Mouse (Mus musculus): Measurements from ENCODE around the gene Bpgm. TPM values are rescaled to one million over a fixed set of nuclear protein-coding genes. Genes with fewer than 3 reads are reported as not detected.

Bpgm gene
- polyA plus RNA-seq, 1 experiment: 18.6 TPM

DNA sequence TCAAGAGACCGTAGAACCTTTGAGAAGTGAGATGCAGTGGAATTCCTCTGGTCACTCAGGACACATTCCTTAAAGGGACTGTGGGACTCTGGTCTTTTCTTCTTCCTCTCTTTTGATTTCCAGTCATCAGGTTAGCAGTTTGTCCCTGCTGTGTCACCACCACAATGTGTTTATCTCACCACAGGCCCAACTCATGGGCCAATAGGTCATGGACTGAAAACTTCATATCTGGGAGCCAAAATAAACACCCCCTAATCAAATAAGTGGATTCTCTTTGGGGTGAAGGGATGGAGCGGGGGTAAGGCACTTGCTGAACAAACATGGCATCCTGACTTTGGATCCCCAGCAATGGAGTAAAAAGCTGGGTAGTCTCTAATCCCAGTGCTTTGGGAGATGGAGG, 52.1 kb downstream of the Bpgm start:
- no peak overlapping the region for H3ac ChIP-seq (ENCODE audit: control insufficient read depth, insufficient read length)
- no peaks in the 10 kb centered on the region for H3K79me2 ChIP-seq (ENCODE audit: control insufficient read depth, insufficient read depth)
- no peaks in the 10 kb centered on the region for H3K36me3 ChIP-seq (ENCODE audit: control insufficient read depth, insufficient read depth)
- no peak overlapping the region for H3K4me3 ChIP-seq
- H3K27me3 ChIP-seq (ENCODE audit: control insufficient read depth, insufficient read depth, insufficient read length): no peaks in the 10 kb centered on the region
- TF ChIP-seq CEBPB (IDR thresholded peaks at IDR 0.05; ENCODE audit: insufficient read depth, poor library complexity, severe bottlenecking) (no peak), E2F4 (IDR thresholded peaks at IDR 0.05; ENCODE audit: insufficient read depth) (no peak), POLR2AphosphoS2 (IDR thresholded peaks at IDR 0.05; ENCODE audit: insufficient read length, low read depth) (no peak), SRF (IDR thresholded peaks at IDR 0.05; ENCODE audit: control insufficient read depth, insufficient read length, low read depth) (no peak), REST (IDR thresholded peaks at IDR 0.05; ENCODE audit: insufficient read depth, insufficient read length) (no peak), MAX (IDR thresholded peaks at IDR 0.05; ENCODE audit: low read depth) (no peak), TCF12 (IDR thresholded peaks at IDR 0.05; ENCODE audit: insufficient read depth, poor library complexity, severe bottlenecking) (no peak), MYOG (IDR thresholded peaks at IDR 0.05; ENCODE audit: control insufficient read depth in 1 of 3, insufficient read depth in 1 of 3, insufficient read length in 2 of 3, low read depth in 2 of 3) (no peak), USF1 (IDR thresholded peaks at IDR 0.05; ENCODE audit: low read depth) (no peak), TCF3 (IDR thresholded peaks at IDR 0.05; ENCODE audit: insufficient read length, low read depth) (no peak), POLR2A (IDR thresholded peaks at IDR 0.05; ENCODE audit: insufficient read length, low read depth) (no peak), MYOD1 (IDR thresholded peaks at IDR 0.05; ENCODE audit: control insufficient read depth in 1 of 3, insufficient read length in 2 of 3, low read depth in 2 of 3) (no peak)
- no peak overlapping the region for H3K4me2 ChIP-seq (ENCODE audit: low read depth)

- Histone ChIP-seq H3K36me3 (ENCODE audit: control insufficient read depth, insufficient read depth) (no peaks in the 10 kb centered on the region), H3K4me3 (no peak overlapping the region), H3K27me3 (ENCODE audit: control insufficient read depth, insufficient read depth, insufficient read length) (no peaks in the 10 kb centered on the region), H3ac (ENCODE audit: control insufficient read depth, insufficient read length) (no peak overlapping the region), H3K4me2 (ENCODE audit: low read depth) (no peak overlapping the region), H3K79me2 (ENCODE audit: control insufficient read depth, insufficient read depth) (no peaks in the 10 kb centered on the region)
- TF ChIP-seq MYOD1 (IDR thresholded peaks at IDR 0.05; ENCODE audit: control insufficient read depth in 1 of 3, insufficient read length in 2 of 3, low read depth in 2 of 3) (no peak), POLR2AphosphoS2 (IDR thresholded peaks at IDR 0.05; ENCODE audit: insufficient read length, low read depth) (no peak), POLR2A (IDR thresholded peaks at IDR 0.05; ENCODE audit: insufficient read length, low read depth) (no peak), MYOG (IDR thresholded peaks at IDR 0.05; ENCODE audit: control insufficient read depth in 1 of 3, insufficient read depth in 1 of 3, insufficient read length in 2 of 3, low read depth in 2 of 3) (no peak), TCF12 (IDR thresholded peaks at IDR 0.05; ENCODE audit: insufficient read depth, poor library complexity, severe bottlenecking) (no peak), TCF3 (IDR thresholded peaks at IDR 0.05; ENCODE audit: insufficient read length, low read depth) (no peak), REST (IDR thresholded peaks at IDR 0.05; ENCODE audit: insufficient read depth, insufficient read length) (no peak), MAX (IDR thresholded peaks at IDR 0.05; ENCODE audit: low read depth) (no peak), SRF (IDR thresholded peaks at IDR 0.05; ENCODE audit: control insufficient read depth, insufficient read length, low read depth) (no peak), CEBPB (IDR thresholded peaks at IDR 0.05; ENCODE audit: insufficient read depth, poor library complexity, severe bottlenecking) (no peak), USF1 (IDR thresholded peaks at IDR 0.05; ENCODE audit: low read depth) (no peak), E2F4 (IDR thresholded peaks at IDR 0.05; ENCODE audit: insufficient read depth) (no peak)
Observed at GRCm38 (mm10) chr6:34529992-34530391, 54.0 kb downstream of the Bpgm start.

GRCm38 (mm10) chr6:34533055-34533454, 57.0 kb downstream of the Bpgm start:
- no peak overlapping the region for H3K4me3 ChIP-seq
- no peaks in the 10 kb centered on the region for H3K27me3 ChIP-seq (ENCODE audit: control insufficient read depth, insufficient read depth, insufficient read length)
- no peak overlapping the region for H3ac ChIP-seq (ENCODE audit: control insufficient read depth, insufficient read length)
- H3K4me2 ChIP-seq (ENCODE audit: low read depth): no peak overlapping the region
- TF ChIP-seq MYOD1 (IDR thresholded peaks at IDR 0.05; ENCODE audit: control insufficient read depth in 1 of 3, insufficient read length in 2 of 3, low read depth in 2 of 3) (no peak), E2F4 (IDR thresholded peaks at IDR 0.05; ENCODE audit: insufficient read depth) (no peak), MYOG (IDR thresholded peaks at IDR 0.05; ENCODE audit: control insufficient read depth in 1 of 3, insufficient read depth in 1 of 3, insufficient read length in 2 of 3, low read depth in 2 of 3) (no peak), TCF3 (IDR thresholded peaks at IDR 0.05; ENCODE audit: insufficient read length, low read depth) (no peak), TCF12 (IDR thresholded peaks at IDR 0.05; ENCODE audit: insufficient read depth, poor library complexity, severe bottlenecking) (no peak), SRF (IDR thresholded peaks at IDR 0.05; ENCODE audit: control insufficient read depth, insufficient read length, low read depth) (no peak), MAX (IDR thresholded peaks at IDR 0.05; ENCODE audit: low read depth) (no peak), POLR2A (IDR thresholded peaks at IDR 0.05; ENCODE audit: insufficient read length, low read depth) (no peak), USF1 (IDR thresholded peaks at IDR 0.05; ENCODE audit: low read depth) (no peak), POLR2AphosphoS2 (IDR thresholded peaks at IDR 0.05; ENCODE audit: insufficient read length, low read depth) (no peak), CEBPB (IDR thresholded peaks at IDR 0.05; ENCODE audit: insufficient read depth, poor library complexity, severe bottlenecking) (no peak), REST (IDR thresholded peaks at IDR 0.05; ENCODE audit: insufficient read depth, insufficient read length) (no peak)
- H3K36me3 ChIP-seq (ENCODE audit: control insufficient read depth, insufficient read depth): no peaks in the 10 kb centered on the region
- no peaks in the 10 kb centered on the region for H3K79me2 ChIP-seq (ENCODE audit: control insufficient read depth, insufficient read depth)

DNA sequence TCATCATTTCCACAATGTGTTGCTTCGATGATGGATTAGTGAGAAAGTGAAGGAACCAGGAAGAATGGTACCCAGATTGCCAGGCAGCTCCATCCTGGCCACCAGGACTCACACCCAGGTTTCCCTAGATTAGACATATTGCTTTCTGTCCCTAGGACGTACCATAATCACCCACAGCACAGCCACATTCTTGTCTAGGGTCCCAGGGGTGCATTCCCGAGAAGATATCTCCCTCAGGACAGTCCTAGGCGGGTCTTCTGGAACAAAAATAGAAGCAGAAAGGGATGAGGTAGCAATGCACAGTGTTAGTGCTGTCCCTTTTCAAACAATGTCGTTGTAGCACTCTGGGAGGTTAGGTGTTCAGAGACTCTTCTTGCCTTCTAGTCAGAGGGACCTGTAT, 57.9 kb downstream of the Bpgm start:
- Histone ChIP-seq H3K79me2 (ENCODE audit: control insufficient read depth, insufficient read depth) (no peaks in the 10 kb centered on the region), H3K4me3 (no peak overlapping the region), H3K27me3 (ENCODE audit: control insufficient read depth, insufficient read depth, insufficient read length) (no peaks in the 10 kb centered on the region), H3ac (ENCODE audit: control insufficient read depth, insufficient read length) (no peak overlapping the region), H3K4me2 (ENCODE audit: low read depth) (no peak overlapping the region), H3K36me3 (ENCODE audit: control insufficient read depth, insufficient read depth) (no peaks in the 10 kb centered on the region)
- no peak for TF ChIP-seq MYOG (IDR thresholded peaks at IDR 0.05; ENCODE audit: control insufficient read depth in 1 of 3, insufficient read depth in 1 of 3, insufficient read length in 2 of 3, low read depth in 2 of 3)
- TF ChIP-seq E2F4 (IDR thresholded peaks at IDR 0.05; ENCODE audit: insufficient read depth): no peak
- no peak for TF ChIP-seq SRF (IDR thresholded peaks at IDR 0.05; ENCODE audit: control insufficient read depth, insufficient read length, low read depth)
- no peak for TF ChIP-seq REST (IDR thresholded peaks at IDR 0.05; ENCODE audit: insufficient read depth, insufficient read length)
- no peak for TF ChIP-seq MYOD1 (IDR thresholded peaks at IDR 0.05; ENCODE audit: control insufficient read depth in 1 of 3, insufficient read length in 2 of 3, low read depth in 2 of 3)
- TF ChIP-seq TCF3 (IDR thresholded peaks at IDR 0.05; ENCODE audit: insufficient read length, low read depth): no peak
- TF ChIP-seq MAX (IDR thresholded peaks at IDR 0.05; ENCODE audit: low read depth): no peak
- no peak for TF ChIP-seq USF1 (IDR thresholded peaks at IDR 0.05; ENCODE audit: low read depth)
- TF ChIP-seq TCF12 (IDR thresholded peaks at IDR 0.05; ENCODE audit: insufficient read depth, poor library complexity, severe bottlenecking): no peak

Data from myocyte (in vitro differentiated cells).